Mouse (Mus musculus) olfactory bulb, adult 2 months (tissue): ENCODE data around the gene Abhd14b.

Experiments
- CTCF ChIP-seq: fragments of 200-500 bp; IDR thresholded peaks from 2 replicates; pipeline ENCODE4 v1.5.1; 2012; ENCODE audit warnings: low read depth, mild to moderate bottlenecking, low read length, moderate library complexity; ENCODE audit not compliant: insufficient read depth
- POLR2A ChIP-seq: fragments of 200-500 bp; IDR thresholded peaks from 2 replicates; pipeline ENCODE4 v1.6.1; 2012; ENCODE audit warnings: mild to moderate bottlenecking, low read depth, low read length, moderate library complexity; ENCODE audit not compliant: insufficient read depth

- TF ChIP-seq POLR2A (no peak), CTCF (no peak)
Observed at GRCm38 (mm10) chr9:106399808-106400207, 47.5 kb upstream of the Abhd14b start.
